In genomic region chr5:115431898-115432259, GRCm38 (mm10) we compare ENCODE assay signal across 10 mouse cellular contexts. TPM values are rescaled to one million over a fixed set of nuclear protein-coding genes. Genes with fewer than 3 reads are reported as not detected.
DNase-seq lines count a peak whose midpoint lies in the region; ATAC-seq and TF ChIP-seq lines count a peak whose summit lies in the region.
"Had no signal": no experiment of that assay in that cellular context is flagged by ENCODE, and none has a peak within 500 bp of the region (broad histone marks: within the 10 kb centered on the region; RNA-seq: fewer than 3 reads in every experiment).

No protein-coding gene starts in this region.

- ATAC-seq in stomach, embryonic 14.5 days (ENCODE audit: insufficient number of reproducible peaks, insufficient read depth, low FRiP score, low read depth) = no peak
- no peak for ATAC-seq in stomach, postnatal 0 days (ENCODE audit: low FRiP score, low TSS enrichment)
- ATAC-seq in limb, embryonic 15.5 days (ENCODE audit: insufficient number of reproducible peaks, low FRiP score, low TSS enrichment, low read depth) = no peak
- ATAC-seq: Patski had no signal

- no peak for DNase-seq in heart, embryonic 10.5 days (ENCODE audit: low spot score)
- no peak for DNase-seq in heart, adult 9 months (ENCODE audit: low spot score in 2 of 2)
- DNase-seq in stomach, postnatal 0 days (ENCODE audit: low spot score) = no peak
- DNase-seq in spleen, adult 12 weeks (ENCODE audit: low spot score) = no peak
- no peak for DNase-seq in layer of hippocampus, adult 11-12 months (ENCODE audit: low spot score)
- no peak for DNase-seq in cerebellum, postnatal 36 days

- no peaks in the 10 kb centered on the region for H3K9me3 ChIP-seq in heart, embryonic 10.5 days
- no peaks in the 10 kb centered on the region for H3K9me3 ChIP-seq in stomach, embryonic 14.5 days (ENCODE audit: control insufficient read depth, low read depth, low read length)
- H3K9me3 ChIP-seq in stomach, postnatal 0 days (ENCODE audit: control insufficient read depth, low read length) = no peaks in the 10 kb centered on the region
- no peaks in the 10 kb centered on the region for H3K9me3 ChIP-seq in limb, embryonic 15.5 days

- no peak for TF ChIP-seq CTCF in stomach, postnatal 0 days (IDR thresholded peaks at IDR 0.05; ENCODE audit: low read depth)

- TF ChIP-seq EP300 in stomach, postnatal 0 days (optimal IDR thresholded peaks at IDR 0.05) = no peak

- H3K4me1 ChIP-seq in heart, embryonic 10.5 days = peaks cover 62% of the 10 kb centered on the region
- peaks cover 46% of the 10 kb centered on the region for H3K4me1 ChIP-seq in stomach, embryonic 14.5 days (ENCODE audit: control insufficient read depth, insufficient read depth, low read length)
- H3K4me1 ChIP-seq in stomach, postnatal 0 days (replicated peaks; ENCODE audit: control insufficient read depth, insufficient read depth) = peaks cover 5% of the 10 kb centered on the region; the same call in 1 of the 2 replicates
- H3K4me1 ChIP-seq in limb, embryonic 15.5 days = peaks cover 58% of the 10 kb centered on the region

- peaks cover 35% of the 10 kb centered on the region for H3K27me3 ChIP-seq in heart, embryonic 10.5 days (ENCODE audit: insufficient read depth, poor library complexity, severe bottlenecking)
- H3K27me3 ChIP-seq in stomach, embryonic 14.5 days (ENCODE audit: control insufficient read depth, insufficient read depth, low read length) = no peaks in the 10 kb centered on the region
- H3K27me3 ChIP-seq in stomach, postnatal 0 days (ENCODE audit: control insufficient read depth, insufficient read depth, low read length) = no peaks in the 10 kb centered on the region
- H3K27me3 ChIP-seq in limb, embryonic 15.5 days = no peaks in the 10 kb centered on the region

- H3K9ac ChIP-seq in stomach, embryonic 14.5 days (replicated peaks; ENCODE audit: low read depth, low read length) = no peak overlapping the region
- H3K9ac ChIP-seq in stomach, postnatal 0 days (ENCODE audit: low read length) = no peak overlapping the region
- H3K9ac ChIP-seq in limb, embryonic 15.5 days = no peak overlapping the region

- H3K4me3 ChIP-seq in heart, embryonic 10.5 days = peak overlapping the region; percentile 94
- peak overlapping the region; percentile 85; the same call in 1 of the 2 replicates for H3K4me3 ChIP-seq in stomach, embryonic 14.5 days (ENCODE audit: low read depth, low read length)
- H3K4me3 ChIP-seq in stomach, postnatal 0 days (ENCODE audit: low read depth, low read length) = no peak overlapping the region
- 0 out of 2 replicates have a peak overlapping the region, but pooled peaks have one; percentile 95 for H3K4me3 ChIP-seq in limb, embryonic 15.5 days

- peak overlapping the region; percentile 59; the same call in 1 of the 2 replicates for H3K27ac ChIP-seq in heart, embryonic 10.5 days
- peak overlapping the region; percentile 10; the same call in 1 of the 2 replicates for H3K27ac ChIP-seq in stomach, embryonic 14.5 days (ENCODE audit: low read length)
- no peak overlapping the region for H3K27ac ChIP-seq in stomach, postnatal 0 days (replicated peaks)
- no peak overlapping the region for H3K27ac ChIP-seq in limb, embryonic 15.5 days

- H3K36me3 ChIP-seq in heart, embryonic 10.5 days = peaks cover 16% of the 10 kb centered on the region
- peaks cover 4% of the 10 kb centered on the region; the same call in 1 of the 2 replicates for H3K36me3 ChIP-seq in stomach, embryonic 14.5 days (ENCODE audit: control insufficient read depth, insufficient read depth, low read length)
- H3K36me3 ChIP-seq in stomach, postnatal 0 days (ENCODE audit: control insufficient read depth, insufficient read depth, low read length) = no peaks in the 10 kb centered on the region
- 0 out of 2 replicates have a peak, but pooled peaks cover 6% of the 10 kb centered on the region for H3K36me3 ChIP-seq in limb, embryonic 15.5 days

- 19% methylated on average over 7 of the region's 7 CpGs for WGBS in heart, embryonic 10.5 days
- WGBS in stomach, embryonic 14.5 days = 40% methylated on average over 7 of the region's 7 CpGs
- 40% methylated on average over 7 of the region's 7 CpGs for WGBS in stomach, postnatal 0 days
- 52% methylated on average over 7 of the region's 7 CpGs for WGBS in limb, embryonic 15.5 days

- peak overlapping the region; percentile 92 for H3K4me2 ChIP-seq in stomach, embryonic 14.5 days (replicated peaks; ENCODE audit: low read depth, low read length)
- no peak overlapping the region for H3K4me2 ChIP-seq in stomach, postnatal 0 days (replicated peaks; ENCODE audit: low read depth)
- peak overlapping the region; percentile 89; the same call in 1 of the 2 replicates for H3K4me2 ChIP-seq in limb, embryonic 15.5 days

RNA-seq across cellular contexts. Expression of gene Msi1, which starts 2.5 kb away (rescaled TPM):
- 9.6 and 17.1 TPM in 2 replicates for polyA plus RNA-seq in heart, embryonic 10.5 days (2016; fragmentation: Nextera tagmentation; extraction: Ambion mirVana)
- 15.7 and 17.2 TPM in 2 replicates for polyA plus RNA-seq in stomach, embryonic 14.5 days (2014; fragmentation: Nextera tagmentation; extraction: Ambion mirVana)
- polyA plus RNA-seq in stomach, postnatal 0 days (2015; fragmentation: Nextera tagmentation; extraction: Ambion mirVana) = 3.2 and 3.6 TPM in 2 replicates
- polyA plus RNA-seq in limb, embryonic 15.5 days (2015; fragmentation: Nextera tagmentation; extraction: Ambion mirVana) = 8.2 and 8.4 TPM in 2 replicates

RNA-seq across cellular contexts. Expression of gene Pla2g1b, which starts 34.2 kb away (rescaled TPM):
- polyA plus RNA-seq in heart, embryonic 10.5 days (2016; fragmentation: Nextera tagmentation; extraction: Ambion mirVana) = 0.48 and 1.4 TPM in 2 replicates
- 16.7 and 20.2 TPM in 2 replicates for polyA plus RNA-seq in stomach, embryonic 14.5 days (2014; fragmentation: Nextera tagmentation; extraction: Ambion mirVana)
- polyA plus RNA-seq in stomach, postnatal 0 days (2015; fragmentation: Nextera tagmentation; extraction: Ambion mirVana) = 464 and 489 TPM in 2 replicates
- not detected in 2 replicates for polyA plus RNA-seq in limb, embryonic 15.5 days (2015; fragmentation: Nextera tagmentation; extraction: Ambion mirVana)
- polyA plus RNA-seq: liver, adult 2 months; Patski had no signal

RNA-seq across cellular contexts. Expression of gene Sirt4, which starts 52.6 kb away (rescaled TPM):
- polyA plus RNA-seq in heart, embryonic 10.5 days (2016; fragmentation: Nextera tagmentation; extraction: Ambion mirVana) = 18.7 and 19.0 TPM in 2 replicates
- 20.9 and 23.5 TPM in 2 replicates for polyA plus RNA-seq in stomach, embryonic 14.5 days (2014; fragmentation: Nextera tagmentation; extraction: Ambion mirVana)
- polyA plus RNA-seq in stomach, postnatal 0 days (2015; fragmentation: Nextera tagmentation; extraction: Ambion mirVana) = 10.1 and 11.5 TPM in 2 replicates
- 24.9 and 26.5 TPM in 2 replicates for polyA plus RNA-seq in limb, embryonic 15.5 days (2015; fragmentation: Nextera tagmentation; extraction: Ambion mirVana)

Comparison
In these comparisons a context has a peak if more than half of its experiments do, and no peak if none do; other contexts are left out.
1. H3K27ac ChIP-seq: peak in heart, embryonic 10.5 days (single experiment) and stomach, embryonic 14.5 days (single experiment); none in stomach, postnatal 0 days (single experiment) and limb, embryonic 15.5 days (single experiment).
2. RNA of gene Pla2g1b, which starts 34.2 kb away (polyA plus RNA-seq): 464 to 489 TPM in stomach, postnatal 0 days; 16.7 to 20.2 TPM in stomach, embryonic 14.5 days, 0.48 to 1.4 TPM in heart, embryonic 10.5 days and not detected in limb, embryonic 15.5 days; every median in the first group is over 10 times any median in the second.